Mouse (Mus musculus) neural tube, embryonic 13.5 days (tissue): ENCODE data around the gene Anapc7. TPM values are rescaled to one million over a fixed set of nuclear protein-coding genes. Genes with fewer than 3 reads are reported as not detected.
"Not testable (repeated sequence)": the region's sequence is repeated elsewhere in the genome, so short reads cannot be mapped to it uniquely, and the experiment has no call there.

Source experiments
- ATAC-seq: fragments of 200-750 bp; cut with Nextera tagmentation; 2 replicates; pipeline ENCODE4 v1.8.0; 2017; ENCODE audit warnings: low read depth, mild to moderate bottlenecking, moderate TSS enrichment, moderate library complexity
- H3K27ac ChIP-seq: fragments of 300-500 bp; sonication (generic); replicated peaks from 2 replicates; pipeline ENCODE4 v1.5.1; 2015; ENCODE audit warnings: moderate library complexity, mild to moderate bottlenecking, inconsistent platforms
- H3K27me3 ChIP-seq: fragments of 300-500 bp; sonication (generic); 2 replicates; pipeline ENCODE4 v1.6.1; 2015; ENCODE audit warnings: mild to moderate bottlenecking, inconsistent platforms
- H3K36me3 ChIP-seq: fragments of 300-500 bp; sonication (generic); 2 replicates; pipeline ENCODE4 v1.6.1; 2015; ENCODE audit warnings: mild to moderate bottlenecking, inconsistent platforms
- H3K4me1 ChIP-seq: fragments of 300-500 bp; sonication (generic); replicated peaks from 2 replicates; pipeline ENCODE4 v1.6.1; 2015; ENCODE audit warnings: inconsistent platforms
- H3K4me2 ChIP-seq: fragments of 300-500 bp; sonication (generic); 2 replicates; pipeline ENCODE4 v1.6.1; 2015; ENCODE audit warnings: inconsistent platforms, mild to moderate bottlenecking, moderate library complexity
- H3K4me3 ChIP-seq: fragments of 300-500 bp; sonication (generic); 2 replicates; pipeline ENCODE4 v1.5.1; 2015; ENCODE audit warnings: mild to moderate bottlenecking, inconsistent platforms
- H3K9ac ChIP-seq: fragments of 300-500 bp; sonication (generic); 2 replicates; pipeline ENCODE4 v1.6.1; 2015; ENCODE audit warnings: moderate library complexity, mild to moderate bottlenecking, inconsistent platforms
- H3K9me3 ChIP-seq: fragments of 300-500 bp; sonication (generic); 2 replicates; pipeline ENCODE4 v1.6.1; 2016; ENCODE audit warnings: inconsistent platforms
- WGBS: fragments of 180-500 bp; shearing (Covaris S2); methylation state at CpG from one replicate; pipeline ENCODE4 v1.1.7; 2015; 5-methylcytosine and 5-hydroxymethylcytosine counted together
- polyA plus RNA-seq: library from polyadenylated mRNA; unstranded; fragments of >200 nt; fragmentation: Nextera tagmentation; extraction: Ambion mirVana; gene quantifications from 2 replicates; pipeline ENCODE4 v1.2.1, GENCODE M21; 2015

Gene Anapc7
- polyA plus RNA-seq, 1 experiment from 2014 or later, result 47.8 TPM

DNA sequence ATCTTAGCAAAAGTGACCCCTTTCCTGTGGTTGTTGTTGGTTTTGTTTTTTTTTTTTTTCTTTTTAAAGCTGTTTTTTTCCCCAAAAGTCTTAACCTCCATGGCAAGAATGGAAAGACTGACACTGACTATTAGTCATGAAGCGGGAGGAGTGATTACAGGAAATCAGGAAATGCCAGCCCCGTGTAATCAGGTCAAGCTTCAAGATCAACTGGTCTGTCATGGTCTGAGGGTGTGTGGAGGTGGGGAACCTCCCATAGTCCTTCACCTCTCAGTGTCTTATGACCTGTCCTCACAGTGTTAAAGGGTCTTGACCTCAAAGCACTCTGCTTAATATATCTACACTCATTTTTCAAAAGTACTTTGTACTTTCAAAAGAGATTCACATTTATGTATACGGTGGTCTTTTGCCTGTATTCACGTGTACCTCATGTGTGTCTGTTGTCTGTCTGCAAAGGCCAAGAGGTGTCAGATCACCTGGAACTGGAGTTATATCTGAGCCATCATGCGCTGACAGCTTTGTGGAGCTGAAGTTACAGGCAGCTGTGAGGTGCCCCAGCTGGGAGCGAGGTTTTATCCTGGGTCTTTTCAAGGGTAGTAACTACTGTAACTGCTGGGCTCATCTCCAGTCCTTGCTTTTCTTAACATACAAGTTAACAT is 61.4 kb downstream of the Anapc7 start:
- WGBS, result 94% methylated on average over 6 of the region's 6 CpGs
- Histone ChIP-seq H3K27ac (no peak overlapping the region), H3K4me3 (no peak overlapping the region)

DNA sequence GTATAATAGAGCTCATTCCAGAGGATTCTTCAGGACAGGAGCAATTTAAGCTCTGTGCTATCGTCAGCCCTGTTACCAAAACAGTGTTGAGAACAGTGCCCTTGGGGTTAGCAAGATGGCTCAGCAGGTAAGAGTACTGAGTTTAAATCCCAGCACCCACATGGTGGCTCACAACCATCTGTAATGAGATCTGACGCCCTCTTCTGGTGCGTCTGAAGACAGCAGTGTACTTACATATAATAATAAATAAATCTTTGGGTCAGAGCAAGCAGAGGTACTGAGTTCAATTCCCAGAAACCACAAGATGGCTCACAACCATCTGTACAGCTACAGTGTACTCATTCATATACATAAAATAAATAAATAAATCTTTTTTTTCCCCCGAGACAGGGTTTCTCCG is 64.8 kb downstream of the Anapc7 start:
- peaks cover 92% of the 10 kb centered on the region for H3K36me3 ChIP-seq
- H3K4me3 ChIP-seq, H3K9ac ChIP-seq, H3K27ac ChIP-seq, H3K27me3 ChIP-seq, H3K4me1 ChIP-seq, H3K9me3 ChIP-seq, ATAC-seq, H3K4me2 ChIP-seq: not testable (repeated sequence)
- 73% methylated on average over 5 of the region's 5 CpGs for WGBS

More for the DNA sequence above, 61.4 kb downstream of the Anapc7 start:
- H3K4me2 ChIP-seq, result no peak overlapping the region
- H3K36me3 ChIP-seq, result peaks cover 76% of the 10 kb centered on the region
- no peaks in the 10 kb centered on the region for H3K4me1 ChIP-seq
- H3K9me3 ChIP-seq, result no peaks in the 10 kb centered on the region
- H3K9ac ChIP-seq, result no peak overlapping the region
- no peaks in the 10 kb centered on the region for H3K27me3 ChIP-seq
- ATAC-seq, result no peak

DNA sequence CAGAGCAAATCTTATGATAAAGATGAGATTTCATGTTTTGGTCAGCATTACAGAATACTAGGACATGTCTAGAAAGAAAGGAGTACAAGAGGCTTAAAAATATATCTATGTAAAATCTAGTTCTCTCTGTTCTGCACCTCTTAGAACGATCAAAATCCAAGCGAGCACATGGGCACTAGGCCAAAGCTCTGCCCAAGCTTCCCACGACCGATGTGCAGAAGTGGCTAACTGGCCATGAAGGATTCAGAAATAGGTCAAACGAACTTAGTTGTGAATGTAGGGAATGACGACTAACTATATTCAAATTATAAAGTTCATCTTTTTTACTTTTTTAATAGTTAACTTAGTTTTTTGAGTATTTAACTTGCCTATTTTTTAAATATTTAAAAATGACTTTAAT is 66.3 kb downstream of the Anapc7 start:
- H3K4me2 ChIP-seq, result no peak overlapping the region
- ATAC-seq, result no peak
- WGBS, result 91% methylated on average over 6 of the region's 6 CpGs
- no peaks in the 10 kb centered on the region for H3K4me1 ChIP-seq
- no peak overlapping the region for H3K27ac ChIP-seq
- no peak overlapping the region for H3K9ac ChIP-seq
- H3K9me3 ChIP-seq, result no peaks in the 10 kb centered on the region
- H3K27me3 ChIP-seq, result no peaks in the 10 kb centered on the region
- H3K4me3 ChIP-seq, result no peak overlapping the region
- H3K36me3 ChIP-seq, result peaks cover 91% of the 10 kb centered on the region

DNA sequence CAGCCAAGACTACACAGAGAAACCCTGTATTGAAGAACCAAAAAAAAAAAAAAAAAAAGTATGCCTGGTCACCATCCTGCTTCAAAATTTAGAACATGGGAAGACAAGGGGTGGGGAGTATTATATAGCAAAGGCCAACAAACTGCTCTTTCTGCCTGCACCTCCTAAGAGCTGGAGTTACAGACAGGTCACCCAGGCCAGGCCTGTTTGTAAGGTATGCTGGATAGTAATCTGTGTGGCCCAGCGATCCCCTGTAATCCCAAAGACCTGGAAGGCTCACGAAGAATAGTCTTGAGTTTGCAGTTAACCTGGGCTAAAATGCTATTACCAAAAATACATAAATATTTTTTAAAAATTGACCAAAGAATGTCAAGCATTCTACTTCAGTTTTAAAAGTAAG is 68.7 kb downstream of the Anapc7 start:
- H3K4me1 ChIP-seq, result no peaks in the 10 kb centered on the region; the same call in 1 of the 2 replicates
- no peak for ATAC-seq
- no peaks in the 10 kb centered on the region for H3K27me3 ChIP-seq
- H3K9ac ChIP-seq, result no peak overlapping the region
- 95% methylated on average over 2 of the region's 2 CpGs for WGBS
- no peaks in the 10 kb centered on the region for H3K9me3 ChIP-seq
- H3K27ac ChIP-seq, result no peak overlapping the region
- peaks cover 84% of the 10 kb centered on the region for H3K36me3 ChIP-seq
- no peak overlapping the region for H3K4me2 ChIP-seq
- H3K4me3 ChIP-seq, result no peak overlapping the region

DNA sequence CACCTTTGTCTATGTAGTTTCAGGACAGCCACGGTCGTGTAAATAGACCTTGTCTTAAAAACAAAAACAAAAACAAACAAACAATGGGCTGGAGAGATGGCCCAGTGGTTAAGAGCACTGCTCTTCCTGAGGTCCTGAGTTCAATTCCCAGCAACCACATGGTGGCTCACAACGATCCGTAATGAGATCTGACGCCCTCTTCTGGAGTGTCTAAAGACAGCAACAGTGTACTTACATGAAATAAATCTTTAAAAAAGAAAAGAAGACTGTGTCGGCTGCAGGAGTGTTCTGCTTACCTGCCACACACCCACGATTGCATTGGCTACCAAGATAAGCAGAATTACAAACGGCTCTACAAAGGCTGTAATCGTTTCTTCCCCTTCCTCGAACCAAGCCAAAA is 69.9 kb downstream of the Anapc7 start:
- H3K27ac ChIP-seq, result no peak overlapping the region
- no peak overlapping the region for H3K4me3 ChIP-seq
- H3K9ac ChIP-seq, result no peak overlapping the region
- H3K9me3 ChIP-seq, result no peaks in the 10 kb centered on the region
- WGBS, result 90% methylated on average over 10 of the region's 10 CpGs
- no peaks in the 10 kb centered on the region for H3K27me3 ChIP-seq
- H3K36me3 ChIP-seq, result peaks cover 82% of the 10 kb centered on the region
- no peak overlapping the region for H3K4me2 ChIP-seq
- H3K4me1 ChIP-seq, result peaks cover 9% of the 10 kb centered on the region
- ATAC-seq, result no peak

- no peaks in the 10 kb centered on the region for H3K27me3 ChIP-seq
- peaks cover 22% of the 10 kb centered on the region for H3K4me1 ChIP-seq
- H3K9me3 ChIP-seq, result no peaks in the 10 kb centered on the region
- no peak overlapping the region for H3K4me3 ChIP-seq
- H3K9ac ChIP-seq, result no peak overlapping the region
- ATAC-seq, result no peak
- WGBS, result 90% methylated on average over 2 of the region's 2 CpGs
- H3K27ac ChIP-seq, result no peak overlapping the region
- H3K4me2 ChIP-seq, result no peak overlapping the region
- H3K36me3 ChIP-seq, result peaks cover 80% of the 10 kb centered on the region
Observed at GRCm38 (mm10) chr5:122493035-122493434, 71.5 kb downstream of the Anapc7 start.

DNA sequence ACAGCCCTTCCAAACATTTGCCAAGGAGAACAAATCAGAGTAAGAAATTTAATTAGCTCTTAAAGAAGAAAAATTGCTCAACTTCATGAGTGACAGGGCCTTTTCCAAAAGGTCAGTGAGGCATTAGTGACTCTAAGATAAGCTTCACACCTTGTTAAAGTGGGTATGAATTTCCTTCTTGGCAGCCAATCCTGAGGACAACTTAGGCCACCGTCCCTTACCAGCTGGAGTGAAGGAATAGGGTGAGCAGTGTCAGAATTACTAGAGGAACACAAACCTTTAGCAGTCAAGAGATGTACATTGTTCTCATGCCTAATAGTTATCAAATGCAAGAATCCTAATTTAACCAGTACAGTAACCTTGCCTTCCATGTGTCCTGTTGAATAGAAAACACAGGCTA is 73.0 kb downstream of the Anapc7 start:
- Histone ChIP-seq H3K4me1 (peaks cover 34% of the 10 kb centered on the region), H3K4me3 (no peak overlapping the region), H3K9ac (no peak overlapping the region), H3K27me3 (no peaks in the 10 kb centered on the region), H3K36me3 (peaks cover 73% of the 10 kb centered on the region), H3K27ac (no peak overlapping the region), H3K4me2 (no peak overlapping the region), H3K9me3 (no peaks in the 10 kb centered on the region)
- WGBS, result 83% methylated on average over 1 of the region's 1 CpGs
- ATAC-seq, result no peak

Other genes starting within 250 kb of the Anapc7 start
- gene Hvcn1, start 214.9 kb upstream of the Anapc7 start, polyA plus RNA-seq, result 2.1 and 2.2 TPM in 2 replicates
- gene Tctn1, start 157.2 kb upstream of the Anapc7 start, polyA plus RNA-seq, result 4.1 and 4.8 TPM in 2 replicates
- 8.5 and 8.6 TPM in 2 replicates for gene Pptc7, start 137.3 kb upstream of the Anapc7 start, polyA plus RNA-seq
- 18.5 and 18.9 TPM in 2 replicates for gene Rad9b, start 67.5 kb upstream of the Anapc7 start, polyA plus RNA-seq
- 307 and 327 TPM in 2 replicates for gene Vps29, start 67.3 kb upstream of the Anapc7 start, polyA plus RNA-seq
- 46.9 and 53.6 TPM in 2 replicates for gene Gpn3, start 49.8 kb upstream of the Anapc7 start, polyA plus RNA-seq
- 135 and 142 TPM in 2 replicates for gene Fam216a, start 49.3 kb upstream of the Anapc7 start, polyA plus RNA-seq
- gene Arpc3, start 29.8 kb upstream of the Anapc7 start, polyA plus RNA-seq, result 163 and 169 TPM in 2 replicates
- 43.5 and 52.8 TPM in 2 replicates for gene Atp2a2, start 80.5 kb downstream of the Anapc7 start, polyA plus RNA-seq
- 54.0 and 57.8 TPM in 2 replicates for gene Ift81, start 192.8 kb downstream of the Anapc7 start, polyA plus RNA-seq
- gene P2rx7, start 222.2 kb downstream of the Anapc7 start, polyA plus RNA-seq, result 5.8 and 5.9 TPM in 2 replicates